Mouse (Mus musculus): ENCODE measurements at regions not wholly inside any gene's neighbourhood (a gene's known extent, or its start where the extent isn't known, plus 50 kb on each side); places are given as distances from the start of the nearest gene placed in this dataset.
A peak's percentile ranks its signal among the peaks of the same experiment; 100 is the strongest.

GRCm38 (mm10) chr5:91892338-91892737 is 70.5 kb downstream of the Rchy1 start:
- no peak overlapping the region for H3K4me3 ChIP-seq
- WGBS = 90% methylated on average over 2 of the region's 2 CpGs
- no peak for DNase-seq (ENCODE audit: low spot score)
- H3K36me3 ChIP-seq (replicated peaks) = no peaks in the 10 kb centered on the region
- H3K9me3 ChIP-seq = no peaks in the 10 kb centered on the region
- no peaks in the 10 kb centered on the region for H3K27me3 ChIP-seq (replicated peaks; ENCODE audit: low read depth, poor library complexity, severe bottlenecking)
- no peaks in the 10 kb centered on the region for H3K4me1 ChIP-seq
- no peak overlapping the region for H3K27ac ChIP-seq (replicated peaks)

GRCm38 (mm10) chr5:91881771-91882170 is 81.1 kb downstream of the Rchy1 start:
- Histone ChIP-seq H3K4me1 (no peaks in the 10 kb centered on the region), H3K36me3 (replicated peaks) (no peaks in the 10 kb centered on the region), H3K27ac (replicated peaks) (no peak overlapping the region), H3K9me3 (no peaks in the 10 kb centered on the region), H3K4me3 (no peak overlapping the region), H3K27me3 (replicated peaks; ENCODE audit: low read depth, poor library complexity, severe bottlenecking) (no peaks in the 10 kb centered on the region)
- 71% methylated on average over 1 of the region's 1 CpGs for WGBS
- DNase-seq (ENCODE audit: low spot score) = no peak

- no peaks in the 10 kb centered on the region for H3K9me3 ChIP-seq
- H3K27ac ChIP-seq (replicated peaks) = no peak overlapping the region
- 92% methylated on average over 3 of the region's 3 CpGs for WGBS
- no peak for DNase-seq (ENCODE audit: low spot score)
- H3K4me1 ChIP-seq = no peaks in the 10 kb centered on the region
- no peaks in the 10 kb centered on the region for H3K27me3 ChIP-seq (replicated peaks; ENCODE audit: low read depth, poor library complexity, severe bottlenecking)
- H3K4me3 ChIP-seq = no peak overlapping the region
- no peaks in the 10 kb centered on the region for H3K36me3 ChIP-seq (replicated peaks)
Observed at GRCm38 (mm10) chr5:91880231-91880630, 82.6 kb downstream of the Rchy1 start.

GRCm38 (mm10) chr5:91878627-91879026 is 84.2 kb downstream of the Rchy1 start:
- DNase-seq (ENCODE audit: low spot score) = no peak
- 91% methylated on average over 11 of the region's 11 CpGs for WGBS
- no peaks in the 10 kb centered on the region for H3K4me1 ChIP-seq
- no peak overlapping the region for H3K4me3 ChIP-seq
- H3K36me3 ChIP-seq (replicated peaks) = no peaks in the 10 kb centered on the region
- no peaks in the 10 kb centered on the region for H3K9me3 ChIP-seq
- H3K27me3 ChIP-seq (replicated peaks; ENCODE audit: low read depth, poor library complexity, severe bottlenecking) = no peaks in the 10 kb centered on the region
- H3K27ac ChIP-seq (replicated peaks) = no peak overlapping the region

GRCm38 (mm10) chr5:91876682-91877031 is 86.2 kb downstream of the Rchy1 start:
- no peaks in the 10 kb centered on the region for H3K4me1 ChIP-seq
- no peak overlapping the region for H3K4me3 ChIP-seq
- no peak overlapping the region for H3K27ac ChIP-seq (replicated peaks)
- WGBS = 85% methylated on average over 2 of the region's 2 CpGs
- H3K36me3 ChIP-seq (replicated peaks) = no peaks in the 10 kb centered on the region
- no peaks in the 10 kb centered on the region for H3K27me3 ChIP-seq (replicated peaks; ENCODE audit: low read depth, poor library complexity, severe bottlenecking)
- H3K9me3 ChIP-seq = no peaks in the 10 kb centered on the region
- no peak for DNase-seq (ENCODE audit: low spot score)

GRCm38 (mm10) chr5:91875875-91876681 is 86.8 kb downstream of the Rchy1 start:
- Histone ChIP-seq H3K36me3 (replicated peaks) (no peaks in the 10 kb centered on the region), H3K4me3 (no peak overlapping the region), H3K27me3 (replicated peaks; ENCODE audit: low read depth, poor library complexity, severe bottlenecking) (no peaks in the 10 kb centered on the region), H3K27ac (replicated peaks) (no peak overlapping the region), H3K4me1 (no peaks in the 10 kb centered on the region), H3K9me3 (no peaks in the 10 kb centered on the region)
- DNase-seq (ENCODE audit: low spot score) = no peak
- WGBS = 87% methylated on average over 10 of the region's 10 CpGs

- H3K4me3 ChIP-seq = no peak overlapping the region
- no peaks in the 10 kb centered on the region for H3K27me3 ChIP-seq (replicated peaks; ENCODE audit: low read depth, poor library complexity, severe bottlenecking)
- no peaks in the 10 kb centered on the region for H3K4me1 ChIP-seq
- DNase-seq (ENCODE audit: low spot score) = no peak
- no peak overlapping the region for H3K27ac ChIP-seq (replicated peaks)
- H3K9me3 ChIP-seq = no peaks in the 10 kb centered on the region
- WGBS = 76% methylated on average over 1 of the region's 1 CpGs
- no peaks in the 10 kb centered on the region for H3K36me3 ChIP-seq (replicated peaks)
Observed at GRCm38 (mm10) chr5:91872816-91873215, 90.1 kb downstream of the Rchy1 start.

- H3K36me3 ChIP-seq (replicated peaks) = no peaks in the 10 kb centered on the region
- H3K4me3 ChIP-seq = no peak overlapping the region
- H3K27ac ChIP-seq (replicated peaks) = no peak overlapping the region
- DNase-seq (ENCODE audit: low spot score) = no peak
- H3K27me3 ChIP-seq (replicated peaks; ENCODE audit: low read depth, poor library complexity, severe bottlenecking) = no peaks in the 10 kb centered on the region
- H3K9me3 ChIP-seq = no peaks in the 10 kb centered on the region
- 94% methylated on average over 6 of the region's 6 CpGs for WGBS
- H3K4me1 ChIP-seq = no peaks in the 10 kb centered on the region
Observed at GRCm38 (mm10) chr5:91869791-91870190, 93.1 kb downstream of the Rchy1 start.

GRCm38 (mm10) chr5:91866184-91866583 is 96.7 kb downstream of the Rchy1 start:
- no peaks in the 10 kb centered on the region for H3K36me3 ChIP-seq (replicated peaks)
- no peaks in the 10 kb centered on the region for H3K4me1 ChIP-seq
- H3K4me3 ChIP-seq = no peak overlapping the region
- DNase-seq (ENCODE audit: low spot score) = no peak
- no peaks in the 10 kb centered on the region for H3K9me3 ChIP-seq
- H3K27me3 ChIP-seq (replicated peaks; ENCODE audit: low read depth, poor library complexity, severe bottlenecking) = no peaks in the 10 kb centered on the region
- H3K27ac ChIP-seq (replicated peaks) = no peak overlapping the region
- 90% methylated on average over 3 of the region's 3 CpGs for WGBS

- Histone ChIP-seq H3K9me3 (no peaks in the 10 kb centered on the region), H3K36me3 (replicated peaks) (no peaks in the 10 kb centered on the region), H3K4me1 (no peaks in the 10 kb centered on the region), H3K27ac (replicated peaks) (no peak overlapping the region), H3K4me3 (no peak overlapping the region), H3K27me3 (replicated peaks; ENCODE audit: low read depth, poor library complexity, severe bottlenecking) (no peaks in the 10 kb centered on the region)
- WGBS = 84% methylated on average over 3 of the region's 3 CpGs
- DNase-seq (ENCODE audit: low spot score) = no peak
Observed at GRCm38 (mm10) chr5:91865365-91865764, 97.5 kb downstream of the Rchy1 start.

GRCm38 (mm10) chr5:91862843-91863242 is 100.0 kb downstream of the Rchy1 start:
- DNase-seq (ENCODE audit: low spot score) = no peak

GRCm38 (mm10) chr5:91862243-91862642 is 100.6 kb downstream of the Rchy1 start:
- 94% methylated on average over 3 of the region's 3 CpGs for WGBS
- DNase-seq (ENCODE audit: low spot score) = no peak
- H3K9me3 ChIP-seq = no peaks in the 10 kb centered on the region

More at GRCm38 (mm10) chr5:91862843-91863242, 100.0 kb downstream of the Rchy1 start:
- Histone ChIP-seq H3K36me3 (replicated peaks) (no peaks in the 10 kb centered on the region), H3K4me1 (no peaks in the 10 kb centered on the region), H3K9me3 (no peaks in the 10 kb centered on the region), H3K27me3 (replicated peaks; ENCODE audit: low read depth, poor library complexity, severe bottlenecking) (no peaks in the 10 kb centered on the region), H3K27ac (replicated peaks) (no peak overlapping the region), H3K4me3 (no peak overlapping the region)
- WGBS = 95% methylated on average over 3 of the region's 3 CpGs

GRCm38 (mm10) chr5:91861440-91862187 is 101.3 kb downstream of the Rchy1 start:
- peak; percentile 24 for DNase-seq (ENCODE audit: low spot score)
- Histone ChIP-seq H3K36me3 (replicated peaks) (no peaks in the 10 kb centered on the region), H3K27me3 (replicated peaks; ENCODE audit: low read depth, poor library complexity, severe bottlenecking) (no peaks in the 10 kb centered on the region), H3K9me3 (no peaks in the 10 kb centered on the region), H3K4me1 (no peaks in the 10 kb centered on the region), H3K27ac (replicated peaks) (no peak overlapping the region), H3K4me3 (no peak overlapping the region)
- WGBS = 72% methylated on average over 11 of the region's 11 CpGs

More at GRCm38 (mm10) chr5:91862243-91862642, 100.6 kb downstream of the Rchy1 start:
- Histone ChIP-seq H3K4me3 (no peak overlapping the region), H3K27ac (replicated peaks) (no peak overlapping the region), H3K27me3 (replicated peaks; ENCODE audit: low read depth, poor library complexity, severe bottlenecking) (no peaks in the 10 kb centered on the region), H3K4me1 (no peaks in the 10 kb centered on the region), H3K36me3 (replicated peaks) (no peaks in the 10 kb centered on the region)

Measured in embryonic facial prominence, embryonic 10.5 days (tissue).